Comparison of ENCODE assay signal across 33 mouse cellular contexts in the genomic region with DNA sequence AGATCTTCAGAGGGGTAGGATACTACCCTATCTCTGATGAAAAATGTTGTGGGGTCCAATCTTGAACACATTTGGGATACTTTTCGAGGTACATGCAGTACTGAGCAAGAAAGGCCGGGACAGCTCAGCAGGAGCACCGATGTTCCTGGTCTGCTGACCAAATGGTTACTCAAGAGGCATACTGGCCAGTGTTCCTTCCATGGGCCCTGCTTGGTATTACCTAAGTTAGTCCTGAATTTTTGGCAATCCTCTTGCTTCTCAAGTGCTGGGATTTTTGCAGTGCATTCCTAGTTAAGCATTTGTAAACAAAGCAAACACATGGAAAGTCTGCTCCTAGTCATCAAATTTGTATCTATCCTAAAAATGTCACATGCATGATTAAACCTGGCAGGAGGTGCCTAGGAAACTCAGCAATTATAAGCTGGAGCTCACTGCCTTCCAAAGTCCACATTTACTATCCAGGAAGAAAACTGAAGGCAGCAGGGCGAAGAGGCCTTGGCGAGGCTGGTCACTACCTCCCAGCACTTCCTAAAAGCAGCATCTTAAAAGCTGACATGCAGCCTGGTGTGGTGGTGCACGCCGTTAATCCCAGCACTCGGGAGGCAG. TPM values are rescaled to one million over a fixed set of nuclear protein-coding genes. Genes with fewer than 3 reads are reported as not detected.
A peak's percentile ranks its signal among the peaks of the same experiment; 100 is the strongest.
DNase-seq lines count a peak whose midpoint lies in the region; ATAC-seq lines count a peak whose summit lies in the region.
"Had no signal": no experiment of that assay in that cellular context is flagged by ENCODE, and none has a peak within 500 bp of the region (broad histone marks: within the 10 kb centered on the region; RNA-seq: fewer than 3 reads in every experiment).

No protein-coding gene starts in this region.

- DNase-seq in kidney, adult 9 months: peak; percentile 83
- DNase-seq in NIH3T3 (ENCODE audit: low read depth) (peak; percentile 57), adipocyte (ENCODE audit: low spot score) (peak; percentile 57)
- DNase-seq in kidney, postnatal 36 days: peak; percentile 51 to 71
- DNase-seq: adrenal gland, postnatal 25 days; B cell, adult 2 months; cerebellum, adult 18-20 months; cerebellum, postnatal 10 days; gastrocnemius, adult 2 months; heart, postnatal 14 days; layer of hippocampus, adult 9-11 months; lung, adult 2 months; midbrain, embryonic 14.5 days; spleen, adult 18-20 months; thymus, adult 18-20 months; thymus, postnatal 25 days had no signal

- ATAC-seq in kidney, embryonic 15.5 days (replicated peaks; ENCODE audit: low FRiP score): no peak
- ATAC-seq in midbrain, embryonic 13.5 days: no peak
- ATAC-seq in megakaryocyte progenitor cell, adult 5-6 weeks (replicated peaks; ENCODE audit: poor library complexity): no peak
- ATAC-seq: forebrain, embryonic 15.5 days; inflammation-experienced regulatory T-cells, adult 6 months had no signal

- peaks cover 24% of the 10 kb centered on the region for H3K4me1 ChIP-seq in kidney, embryonic 15.5 days
- peaks cover 23% of the 10 kb centered on the region for H3K4me1 ChIP-seq in midbrain, embryonic 13.5 days (replicated peaks)

- H3K4me3 ChIP-seq in kidney, embryonic 15.5 days (replicated peaks): no peak overlapping the region
- no peak overlapping the region for H3K4me3 ChIP-seq in midbrain, embryonic 13.5 days (replicated peaks)
- H3K4me3 ChIP-seq: embryonic facial prominence, embryonic 13.5 days; forebrain, embryonic 10.5 days; forebrain, embryonic 15.5 days; gastrocnemius, adult 2 months; hindbrain, embryonic 10.5 days; hindbrain, embryonic 15.5 days; limb, embryonic 10.5 days; limb, embryonic 15.5 days had no signal

- no peak overlapping the region for H3K9ac ChIP-seq in kidney, embryonic 15.5 days
- H3K9ac ChIP-seq in midbrain, embryonic 13.5 days (replicated peaks): no peak overlapping the region
- H3K9ac ChIP-seq: embryonic facial prominence, embryonic 13.5 days; forebrain, embryonic 15.5 days; hindbrain, embryonic 15.5 days; limb, embryonic 15.5 days; liver, embryonic 14.5 days had no signal

- H3K36me3 ChIP-seq in kidney, embryonic 15.5 days: peaks cover 93% of the 10 kb centered on the region
- H3K36me3 ChIP-seq in midbrain, embryonic 13.5 days: peaks cover 81% of the 10 kb centered on the region

- H3K4me2 ChIP-seq in kidney, embryonic 15.5 days: no peak overlapping the region
- H3K4me2 ChIP-seq in midbrain, embryonic 13.5 days (replicated peaks): no peak overlapping the region
- H3K4me2 ChIP-seq: embryonic facial prominence, embryonic 13.5 days; forebrain, embryonic 15.5 days; hindbrain, embryonic 15.5 days; limb, embryonic 15.5 days had no signal

- 91% methylated on average over 8 of the region's 8 CpGs for WGBS in kidney, embryonic 15.5 days
- WGBS in midbrain, embryonic 13.5 days: 90% methylated on average over 8 of the region's 8 CpGs

- no peak overlapping the region for H3K27ac ChIP-seq in kidney, embryonic 15.5 days
- H3K27ac ChIP-seq in midbrain, embryonic 13.5 days: no peak overlapping the region
- H3K27ac ChIP-seq: forebrain, embryonic 10.5 days; forebrain, embryonic 15.5 days; gastrocnemius, adult 2 months; hindbrain, embryonic 10.5 days; hindbrain, embryonic 15.5 days; limb, embryonic 10.5 days; limb, embryonic 15.5 days; liver, embryonic 14.5 days had no signal

- H3K27me3 ChIP-seq in kidney, embryonic 15.5 days: no peaks in the 10 kb centered on the region
- no peaks in the 10 kb centered on the region for H3K27me3 ChIP-seq in midbrain, embryonic 13.5 days
- H3K27me3 ChIP-seq: embryonic facial prominence, embryonic 13.5 days; forebrain, embryonic 15.5 days; hindbrain, embryonic 15.5 days; limb, embryonic 15.5 days had no signal

- H3K9me3 ChIP-seq in kidney, embryonic 15.5 days (replicated peaks): no peaks in the 10 kb centered on the region
- no peaks in the 10 kb centered on the region for H3K9me3 ChIP-seq in midbrain, embryonic 13.5 days
- H3K9me3 ChIP-seq: embryonic facial prominence, embryonic 13.5 days; forebrain, embryonic 10.5 days; forebrain, embryonic 15.5 days; hindbrain, embryonic 10.5 days; hindbrain, embryonic 15.5 days; limb, embryonic 10.5 days; limb, embryonic 15.5 days had no signal

RNA-seq across cellular contexts. Expression of gene Cdca4, which starts 10.1 kb away (rescaled TPM):
- polyA plus RNA-seq in kidney, embryonic 15.5 days (2015; fragmentation: Nextera tagmentation; extraction: Ambion mirVana): 113 and 122 TPM in 2 replicates
- polyA plus RNA-seq in midbrain, embryonic 13.5 days (2015; fragmentation: Nextera tagmentation; extraction: Ambion mirVana): 82.7 and 85.0 TPM in 2 replicates
- total RNA-seq in megakaryocyte progenitor cell, adult 5-6 weeks (2015): 64.3 and 68.9 TPM in 2 replicates
- total RNA-seq in megakaryocyte progenitor cell, adult 5-6 weeks (2017): 56.8 and 63.6 TPM in 2 replicates

RNA-seq across cellular contexts. Expression of gene Clba1, which starts 10.4 kb away (rescaled TPM):
- polyA plus RNA-seq in kidney, embryonic 15.5 days (2015; fragmentation: Nextera tagmentation; extraction: Ambion mirVana): 11.2 and 11.9 TPM in 2 replicates
- polyA plus RNA-seq in midbrain, embryonic 13.5 days (2015; fragmentation: Nextera tagmentation; extraction: Ambion mirVana): 19.4 and 22.7 TPM in 2 replicates
- 0.39 and 0.52 TPM in 2 replicates for total RNA-seq in megakaryocyte progenitor cell, adult 5-6 weeks (2015)
- total RNA-seq in megakaryocyte progenitor cell, adult 5-6 weeks (2017): 0.87 and 1.0 TPM in 2 replicates
- total RNA-seq: monocyte, adult 5-6 weeks had no signal

RNA-seq across cellular contexts. Expression of gene Ahnak2, which starts 16.7 kb away (rescaled TPM):
- 1.0 and 1.8 TPM in 2 replicates for polyA plus RNA-seq in kidney, embryonic 15.5 days (2015; fragmentation: Nextera tagmentation; extraction: Ambion mirVana)
- 0.31 and 0.37 TPM in 2 replicates for polyA plus RNA-seq in midbrain, embryonic 13.5 days (2015; fragmentation: Nextera tagmentation; extraction: Ambion mirVana)
- total RNA-seq in megakaryocyte progenitor cell, adult 5-6 weeks (2015): not detected in 2 replicates
- not detected in 2 replicates for total RNA-seq in megakaryocyte progenitor cell, adult 5-6 weeks (2017)
- total RNA-seq: common myeloid progenitor, adult 5-6 weeks; megakaryocyte-erythroid progenitor cell, adult 5-6 weeks had no signal
- polyA plus RNA-seq: inflammation-experienced regulatory T-cells, adult 6 months had no signal

RNA-seq across cellular contexts. Expression of gene Gpr132, which starts 48.9 kb away (rescaled TPM):
- polyA plus RNA-seq in kidney, embryonic 15.5 days (2015; fragmentation: Nextera tagmentation; extraction: Ambion mirVana): 0.12 and 0.14 TPM in 2 replicates
- not detected in 2 replicates for polyA plus RNA-seq in midbrain, embryonic 13.5 days (2015; fragmentation: Nextera tagmentation; extraction: Ambion mirVana)
- total RNA-seq in megakaryocyte progenitor cell, adult 5-6 weeks (2015): 11.4 and 14.1 TPM in 2 replicates
- total RNA-seq in megakaryocyte progenitor cell, adult 5-6 weeks (2017): 5.7 and 6.1 TPM in 2 replicates
- total RNA-seq: left cerebral cortex, postnatal 10 days had no signal
- polyA plus RNA-seq: embryonic facial prominence, embryonic 13.5 days; forebrain, embryonic 15.5 days; hindbrain, embryonic 15.5 days; limb, embryonic 10.5 days; neural tube, embryonic 14.5 days had no signal

RNA-seq across cellular contexts. Expression of gene Pld4, which starts 58.7 kb away (rescaled TPM):
- polyA plus RNA-seq in kidney, embryonic 15.5 days (2015; fragmentation: Nextera tagmentation; extraction: Ambion mirVana): 7.9 and 10.4 TPM in 2 replicates
- 5.2 and 6.4 TPM in 2 replicates for polyA plus RNA-seq in midbrain, embryonic 13.5 days (2015; fragmentation: Nextera tagmentation; extraction: Ambion mirVana)
- 26.6 and 48.3 TPM in 2 replicates for total RNA-seq in megakaryocyte progenitor cell, adult 5-6 weeks (2015)
- total RNA-seq in megakaryocyte progenitor cell, adult 5-6 weeks (2017): 16.4 and 26.7 TPM in 2 replicates
